Mouse (Mus musculus): Measurements from ENCODE around the gene Fstl4.

Gene Fstl4

GRCm38 (mm10) chr11:52764461-52764893, at the start of gene Fstl4:
TSS of gene Fstl4 (plus strand) at chr11:52764634.
- DNase-seq (ENCODE audit: low spot score): peak; percentile 21

DNA sequence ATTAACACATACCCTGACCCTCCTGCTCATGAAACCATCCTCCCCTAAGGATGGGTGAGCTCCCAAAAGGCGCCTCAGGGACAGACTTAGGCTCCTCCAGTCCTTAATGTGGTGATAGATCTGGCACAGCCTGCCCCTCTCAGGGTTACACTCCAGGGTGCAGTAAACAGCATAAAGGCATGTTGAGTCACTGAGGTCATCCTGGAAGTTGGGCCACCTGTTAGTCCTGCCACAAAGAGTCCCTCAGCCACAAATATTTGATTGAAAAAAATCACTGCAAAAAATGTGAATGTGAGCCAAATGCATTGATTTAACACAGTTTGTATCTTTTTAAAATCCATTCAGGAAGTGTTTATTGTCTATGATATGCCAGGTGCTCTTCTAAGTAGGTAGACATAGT, 45.9 kb upstream of the Fstl4 start:
- no peak for DNase-seq (ENCODE audit: low spot score)

- no peak for DNase-seq (ENCODE audit: low spot score)
Measured at GRCm38 (mm10) chr11:52721087-52721486, 43.3 kb upstream of the Fstl4 start.

- no peak for DNase-seq (ENCODE audit: low spot score)
Measured at GRCm38 (mm10) chr11:52722706-52723105, 41.7 kb upstream of the Fstl4 start.

DNA sequence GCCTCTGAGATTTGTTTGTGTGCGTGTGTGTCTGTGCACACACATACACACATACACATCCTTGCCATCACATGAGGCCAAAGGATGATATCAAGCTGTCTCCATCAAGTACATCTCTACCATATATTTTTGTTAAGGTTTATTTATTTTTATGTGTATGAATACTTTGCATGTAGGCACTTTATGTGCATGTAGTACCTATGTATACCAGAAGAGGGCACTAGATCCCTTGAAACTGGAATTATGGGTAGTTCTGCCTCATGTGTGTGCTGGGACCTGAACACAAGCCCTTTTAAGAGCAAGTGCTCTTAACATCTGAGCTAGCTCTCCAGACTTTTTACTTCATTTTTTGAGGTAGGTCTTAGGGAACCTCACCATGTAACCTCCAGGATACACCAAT, 38.4 kb upstream of the Fstl4 start:
- DNase-seq (ENCODE audit: low spot score): no peak

DNA sequence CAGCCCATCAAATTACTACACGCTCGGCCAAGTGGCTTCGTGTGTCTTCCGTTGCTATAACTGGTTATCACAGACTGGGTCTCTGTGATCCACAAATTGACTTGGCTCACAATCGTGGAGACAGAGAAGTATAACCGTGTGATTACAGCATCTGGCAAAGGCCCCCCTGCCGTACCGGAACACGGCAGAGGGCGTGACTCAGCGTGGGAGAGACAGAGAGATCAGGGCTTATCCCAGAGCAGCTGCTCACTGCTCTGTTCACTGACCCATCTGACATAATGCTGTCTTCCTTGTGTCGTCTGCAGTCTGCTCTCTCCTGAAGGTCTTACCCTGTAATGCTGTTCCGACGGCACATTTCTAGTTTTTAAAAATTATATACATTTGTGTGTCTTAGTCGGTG, 36.0 kb upstream of the Fstl4 start:
- no peak for DNase-seq (ENCODE audit: low spot score)

DNA sequence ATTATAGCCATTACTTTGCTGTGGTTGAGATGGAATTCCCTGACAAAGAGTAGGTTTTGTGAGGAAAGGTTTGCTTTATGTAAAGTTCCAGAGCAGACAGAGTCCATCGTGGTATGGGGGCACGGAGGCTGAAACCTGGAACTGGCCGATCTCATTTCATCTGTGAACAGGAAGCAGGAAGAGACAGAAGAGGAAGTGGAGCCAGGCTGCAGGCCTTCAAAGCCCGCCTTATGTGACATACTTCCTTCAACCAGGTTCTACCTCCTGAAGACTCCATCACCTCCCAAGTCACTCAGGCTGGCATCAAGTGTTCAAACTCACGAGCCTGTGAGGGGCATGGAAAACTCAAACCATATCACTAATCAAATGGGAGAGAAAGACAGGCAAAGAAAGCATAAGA, 34.5 kb upstream of the Fstl4 start:
- no peak for DNase-seq (ENCODE audit: low spot score)

GRCm38 (mm10) chr11:52731979-52732378, 32.5 kb upstream of the Fstl4 start:
- peak; percentile 44 for DNase-seq (ENCODE audit: low spot score)

GRCm38 (mm10) chr11:52734493-52735195, 29.8 kb upstream of the Fstl4 start:
- DNase-seq (ENCODE audit: low spot score): no peak

- DNase-seq (ENCODE audit: low spot score): no peak
Measured at GRCm38 (mm10) chr11:52739187-52739586, 25.2 kb upstream of the Fstl4 start.

DNA sequence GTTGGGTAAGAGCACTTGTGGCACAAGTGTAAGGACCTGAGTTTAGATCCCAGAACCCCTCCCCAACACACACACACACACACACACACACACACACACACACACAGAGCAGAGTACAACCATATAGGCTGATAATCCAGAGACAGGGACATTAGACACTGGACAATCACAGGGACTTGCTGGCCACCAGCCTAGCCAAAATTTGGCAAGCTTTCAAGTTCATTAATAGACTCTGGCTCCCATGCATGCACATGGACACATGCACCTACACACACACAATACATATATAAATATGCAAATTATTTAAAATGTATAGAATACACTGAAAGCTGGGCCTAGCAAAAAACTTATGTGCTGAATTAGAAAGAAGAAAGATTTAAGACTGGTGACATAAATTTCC, 24.0 kb upstream of the Fstl4 start:
- DNase-seq (ENCODE audit: low spot score): no peak

- DNase-seq (ENCODE audit: low spot score): no peak
Measured at GRCm38 (mm10) chr11:52743956-52744355, 20.5 kb upstream of the Fstl4 start.

DNA sequence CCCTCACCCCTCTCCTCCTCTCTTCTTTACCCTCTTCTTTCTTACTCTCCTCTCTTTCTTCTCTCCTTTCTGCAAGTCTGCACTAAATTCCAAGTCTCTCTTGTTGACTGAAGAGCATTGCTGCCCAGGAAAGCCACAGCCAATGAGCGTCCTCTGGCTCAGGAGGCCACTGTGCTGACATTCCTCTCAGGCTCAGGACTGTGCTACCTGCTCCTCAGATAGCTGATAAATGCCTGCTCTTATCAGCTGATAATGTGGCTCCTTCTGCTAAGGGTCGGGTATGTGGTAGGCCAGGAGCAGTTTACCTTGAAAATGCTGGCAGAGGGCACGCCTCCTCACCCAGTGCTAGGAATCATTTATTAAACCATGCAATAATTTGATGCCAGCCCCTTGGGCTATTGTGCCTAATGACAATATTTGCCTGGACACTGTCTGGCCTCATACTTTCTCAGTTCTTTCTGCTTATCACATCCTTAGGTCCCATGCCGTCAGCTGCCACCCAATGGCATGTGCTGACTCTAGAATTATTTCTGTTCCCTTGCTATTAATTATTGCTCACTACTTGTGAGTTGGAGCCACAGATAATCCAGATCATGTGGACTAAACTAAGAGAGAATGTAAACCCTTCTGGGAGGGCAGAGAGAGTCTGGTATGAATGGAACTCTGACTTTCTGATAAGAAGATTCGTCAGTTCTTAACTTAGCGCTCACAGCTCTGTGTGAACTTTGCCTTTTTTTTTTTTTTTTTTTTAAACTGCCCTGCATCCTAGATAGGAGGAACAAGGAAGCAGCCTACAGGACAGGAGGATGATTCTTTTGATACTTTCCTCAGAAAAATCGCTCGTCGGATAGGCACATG, 19.6 kb upstream of the Fstl4 start:
- no peak for DNase-seq (ENCODE audit: low spot score)

DNA sequence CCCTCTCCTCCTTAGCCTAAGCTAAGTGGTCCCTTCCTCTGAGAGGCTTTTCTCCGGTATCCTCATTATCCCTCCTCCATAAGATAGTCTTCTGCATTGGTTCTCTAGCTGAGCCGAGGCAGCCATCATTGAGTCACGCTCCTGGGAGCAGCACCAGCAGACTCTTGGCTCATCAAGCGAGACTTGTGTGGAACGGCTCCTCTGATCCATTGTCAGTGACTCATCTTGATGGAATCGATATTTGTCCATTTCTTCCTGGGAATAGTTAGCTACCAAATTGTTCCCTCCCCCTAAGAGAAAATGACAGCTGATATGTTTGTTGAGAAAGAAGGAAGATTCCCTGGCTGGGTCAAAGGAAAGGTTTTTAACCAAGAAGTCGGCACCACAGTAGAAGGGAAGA, 17.2 kb upstream of the Fstl4 start:
- DNase-seq (ENCODE audit: low spot score): no peak

DNA sequence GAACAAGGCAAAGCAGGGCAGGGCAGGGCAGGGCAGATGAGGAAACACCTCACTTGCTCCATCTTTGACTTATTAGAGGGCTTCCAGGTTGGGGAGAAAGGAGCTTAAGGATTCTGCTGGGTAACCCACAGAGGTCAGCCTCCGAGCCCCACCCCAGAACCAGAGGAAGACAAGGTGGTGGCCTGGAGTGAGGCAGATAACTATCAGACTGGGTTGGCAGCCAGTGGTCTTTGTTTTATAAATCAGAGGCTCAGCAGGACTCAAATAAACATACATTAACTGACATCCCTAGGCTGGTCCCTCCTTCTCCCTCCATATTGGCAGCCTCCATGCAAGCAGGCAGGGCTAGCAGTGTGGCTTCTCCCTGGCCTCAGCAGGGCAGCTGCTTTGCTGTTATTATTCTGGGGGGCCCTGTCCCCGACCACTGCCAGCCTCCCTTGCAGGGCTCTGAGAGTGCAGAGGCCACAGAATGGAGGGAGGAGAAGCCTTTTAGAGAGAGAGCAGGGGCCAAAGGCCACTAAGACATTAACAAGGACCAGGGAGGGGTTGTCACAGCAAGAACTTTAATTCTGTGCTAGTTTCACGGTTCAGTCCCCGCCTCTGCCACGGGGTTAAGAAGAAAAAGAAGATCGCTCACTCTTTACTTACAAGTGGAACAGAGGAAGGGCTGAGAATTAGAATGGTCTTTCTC, 16.5 kb upstream of the Fstl4 start:
- DNase-seq (ENCODE audit: low spot score): peak; percentile 61

- no peak for DNase-seq (ENCODE audit: low spot score)
Measured at GRCm38 (mm10) chr11:52749988-52750387, 14.4 kb upstream of the Fstl4 start.

GRCm38 (mm10) chr11:52752524-52752923, 11.9 kb upstream of the Fstl4 start:
- no peak for DNase-seq (ENCODE audit: low spot score)

- DNase-seq (ENCODE audit: low spot score): no peak
Measured at GRCm38 (mm10) chr11:52753261-52753660, 11.2 kb upstream of the Fstl4 start.

DNA sequence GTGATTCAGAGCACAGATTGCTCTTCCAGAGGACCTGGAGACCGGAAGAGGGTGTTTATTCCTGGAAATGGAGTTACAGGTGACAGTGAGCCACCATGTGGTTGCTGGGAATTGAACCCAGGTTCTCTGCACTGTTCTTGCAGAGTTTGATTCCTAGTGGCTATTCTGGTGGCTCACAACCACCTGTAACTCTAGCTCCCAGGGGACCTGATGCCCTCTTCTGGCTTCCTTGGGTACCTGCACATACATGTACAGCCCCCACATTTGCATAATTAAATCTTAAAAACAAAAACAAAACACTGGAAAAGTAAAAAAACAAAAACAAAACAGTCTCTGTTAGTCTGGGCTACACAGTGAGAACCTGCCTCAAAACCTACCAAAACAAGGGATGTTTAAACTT, 2.6 kb upstream of the Fstl4 start:
- DNase-seq (ENCODE audit: low spot score): no peak

- no peak for DNase-seq (ENCODE audit: low spot score)
Measured at GRCm38 (mm10) chr11:52764894-52765677, 652 bp downstream of the Fstl4 start.

DNA sequence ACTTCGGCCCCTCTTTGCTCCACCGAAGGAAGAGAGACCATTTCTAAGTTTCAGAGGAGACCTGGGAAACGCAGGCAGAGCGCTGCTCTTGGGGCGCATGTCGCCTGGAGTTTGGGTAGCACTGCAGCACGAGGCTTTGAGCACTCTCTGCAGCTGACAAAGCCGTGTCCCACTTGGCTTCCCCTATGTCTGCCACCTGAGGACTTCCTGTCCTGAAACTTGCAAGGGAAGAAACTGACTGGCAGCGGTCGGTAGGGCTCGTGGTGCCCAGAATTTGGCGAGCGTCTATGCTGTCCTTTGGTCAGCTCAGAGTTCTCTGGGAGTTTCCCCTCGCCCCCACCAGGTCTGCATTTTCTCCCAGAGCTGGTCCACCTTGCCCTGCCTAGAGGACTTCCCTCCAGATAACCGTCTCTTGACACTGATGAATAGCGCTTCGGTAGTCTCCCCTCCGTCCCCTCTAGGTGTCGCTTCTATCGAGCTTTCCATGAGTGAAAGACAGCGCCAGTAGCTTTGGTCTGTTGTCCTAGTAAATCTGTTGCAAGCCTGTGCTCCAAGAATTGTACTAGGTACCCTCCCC, 1.3 kb downstream of the Fstl4 start:
- peak; percentile 84 for DNase-seq (ENCODE audit: low spot score)

DNA sequence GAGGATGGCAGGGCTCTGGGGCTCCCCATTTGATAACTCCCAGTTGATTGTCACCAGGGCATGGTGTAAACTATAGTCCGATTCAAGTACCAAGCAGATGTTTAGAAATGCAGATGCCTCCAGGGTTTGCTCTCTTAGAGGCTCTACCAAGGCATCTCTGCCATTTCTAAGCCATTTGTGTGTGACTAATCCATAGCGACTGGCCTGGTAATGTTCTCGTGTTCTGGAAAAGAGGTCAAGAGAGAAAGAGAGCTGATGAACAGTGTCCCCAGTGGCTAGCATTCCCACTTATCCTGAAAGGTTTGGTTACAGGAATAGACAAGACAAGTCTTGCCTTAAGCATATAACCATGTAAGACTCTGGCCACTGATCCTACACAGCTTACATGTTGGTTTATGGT, 3.5 kb downstream of the Fstl4 start:
- DNase-seq (ENCODE audit: low spot score): no peak

Data from embryo, embryonic 10 days (tissue).